Mouse (Mus musculus) v-Abl transformed pro-B cells (cell line): Measurements from ENCODE around the gene Agt.

ENCODE experiments used
- in situ Hi-C, 2 experiments: fragments of 400-800 bp; cut with MboI; formaldehyde crosslinking; loops; one replicate each; pipeline ENCODE4 v1.15.1; 2025; ENCODE audit not compliant: unreplicated experiment in 2 of 2

Gene Agt

DNA sequence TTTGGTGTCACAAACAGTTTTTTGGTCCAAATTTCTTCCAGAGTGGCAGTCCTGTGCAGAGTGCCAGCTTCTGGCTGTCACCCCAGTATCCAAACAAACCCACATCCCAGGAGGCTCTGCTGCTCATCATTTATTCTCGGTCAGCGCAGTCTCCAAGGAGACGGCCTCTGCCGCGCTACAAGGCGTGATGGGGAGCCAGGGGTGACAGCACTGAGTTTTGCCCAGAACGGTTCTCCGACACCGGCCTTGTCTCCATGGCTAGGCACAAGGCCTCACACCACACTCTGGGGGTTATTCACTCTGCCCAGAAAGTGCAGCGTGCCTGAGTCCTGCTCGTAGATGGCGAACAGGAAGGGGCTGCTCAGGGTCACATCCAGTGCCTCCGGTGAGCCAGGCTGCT lies 12.8 kb downstream of the Agt start:
- in situ Hi-C loops = loop anchor here in 1 of 2 experiments (25.0 kb wide), 1 partner anchor 769 kb away; no protein-coding TSS in a partner anchor

- in situ Hi-C loops = loop anchor here in 1 of 2 experiments (25.0 kb wide), 1 partner anchor 769 kb away; no protein-coding TSS in a partner anchor
Observed at GRCm38 (mm10) chr8:124556164-124556563, 13.3 kb downstream of the Agt start.

- in situ Hi-C loops = loop anchor here in 1 of 2 experiments (25.0 kb wide), 1 partner anchor 768 kb away; no protein-coding TSS in a partner anchor
Observed at GRCm38 (mm10) chr8:124555113-124555750, 14.3 kb downstream of the Agt start.

GRCm38 (mm10) chr8:124551011-124551661 lies 18.4 kb downstream of the Agt start:
- in situ Hi-C loops = loop anchor here in 1 of 2 experiments (25.0 kb wide), 1 partner anchor 764 kb away; no protein-coding TSS in a partner anchor

DNA sequence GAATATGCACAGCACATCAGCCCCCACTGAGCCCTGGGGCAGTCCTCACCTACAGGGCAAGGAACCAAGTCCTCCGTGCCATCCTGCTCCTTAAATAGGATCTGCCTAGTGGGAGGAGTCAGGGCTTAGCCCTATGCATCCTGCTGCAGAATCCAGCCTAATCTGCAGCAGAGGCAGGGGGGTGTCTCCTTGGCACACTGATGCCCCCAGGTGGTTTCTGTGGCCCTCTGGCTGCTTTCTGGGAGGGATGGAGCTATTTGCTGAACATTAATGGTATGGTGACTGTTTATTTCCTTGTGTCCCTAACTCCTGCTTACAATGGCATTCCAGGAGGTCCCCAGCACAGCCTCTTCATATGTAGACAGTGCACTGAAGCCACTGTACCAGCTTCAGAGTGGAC lies 21.3 kb downstream of the Agt start:
- in situ Hi-C loops = no loop called here

DNA sequence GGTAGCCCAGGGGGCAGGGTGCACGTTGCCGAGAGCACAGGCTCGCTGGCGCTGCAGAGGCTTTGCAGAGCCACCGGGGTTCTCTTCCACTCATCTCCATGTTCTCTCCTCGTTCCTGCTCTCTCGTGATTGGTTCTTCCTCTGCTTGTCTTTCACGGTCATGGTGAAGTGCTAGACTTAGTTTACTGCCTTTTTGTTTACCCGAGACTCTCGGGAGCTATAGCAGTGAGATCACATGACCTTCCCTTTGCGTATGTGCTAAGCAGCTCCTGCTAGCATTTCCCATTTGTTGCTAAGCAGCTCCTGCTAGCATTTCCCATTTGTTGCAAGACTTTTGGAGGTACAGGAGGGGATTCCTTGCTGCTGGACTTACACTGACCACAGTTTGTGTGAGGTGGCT lies 22.2 kb downstream of the Agt start:
- in situ Hi-C loops = no loop called here

GRCm38 (mm10) chr8:124546815-124547214 lies 22.7 kb downstream of the Agt start:
- in situ Hi-C loops = no loop called here

DNA sequence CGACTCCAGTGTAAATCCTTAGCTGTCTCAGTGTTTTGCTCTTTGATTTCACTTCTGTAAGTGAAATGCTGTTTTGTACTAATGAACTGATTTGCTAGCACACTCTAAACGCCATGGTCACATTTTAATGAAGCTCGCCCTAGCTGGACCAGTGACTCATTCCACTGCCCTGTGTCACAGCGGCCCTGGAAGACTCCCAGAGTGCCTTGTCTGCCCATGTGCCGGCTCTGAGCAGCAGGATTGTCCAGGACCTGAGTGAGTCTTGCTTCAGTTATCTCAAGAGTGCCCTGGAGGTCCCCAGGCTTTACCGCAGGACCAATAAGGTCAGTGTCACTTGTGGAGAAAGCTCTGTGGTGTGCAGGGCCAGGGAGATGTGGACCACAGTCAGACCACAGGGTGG lies 23.1 kb downstream of the Agt start:
- in situ Hi-C loops = no loop called here

DNA sequence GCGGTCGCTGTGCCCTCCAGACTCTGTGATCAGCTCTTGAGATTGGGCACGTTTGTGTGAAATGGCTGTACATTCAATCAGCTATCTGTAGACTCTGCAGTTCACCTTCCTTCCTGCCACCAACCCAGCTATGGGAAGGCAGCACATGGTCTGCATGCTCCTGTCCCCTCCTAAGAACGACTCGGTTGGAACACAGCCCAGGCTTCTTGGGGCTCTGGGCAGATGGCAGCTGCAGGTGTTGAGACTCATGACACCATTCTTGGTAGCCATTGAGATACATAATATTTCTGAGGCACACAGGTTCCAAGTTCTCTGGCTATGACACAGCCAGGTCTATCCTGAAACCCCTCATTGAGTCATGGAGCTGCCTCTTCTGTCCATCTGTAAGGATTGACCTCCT lies 26.2 kb downstream of the Agt start:
- in situ Hi-C loops = no loop called here

GRCm38 (mm10) chr8:124542001-124542400 lies 27.5 kb downstream of the Agt start:
- in situ Hi-C loops = no loop called here

DNA sequence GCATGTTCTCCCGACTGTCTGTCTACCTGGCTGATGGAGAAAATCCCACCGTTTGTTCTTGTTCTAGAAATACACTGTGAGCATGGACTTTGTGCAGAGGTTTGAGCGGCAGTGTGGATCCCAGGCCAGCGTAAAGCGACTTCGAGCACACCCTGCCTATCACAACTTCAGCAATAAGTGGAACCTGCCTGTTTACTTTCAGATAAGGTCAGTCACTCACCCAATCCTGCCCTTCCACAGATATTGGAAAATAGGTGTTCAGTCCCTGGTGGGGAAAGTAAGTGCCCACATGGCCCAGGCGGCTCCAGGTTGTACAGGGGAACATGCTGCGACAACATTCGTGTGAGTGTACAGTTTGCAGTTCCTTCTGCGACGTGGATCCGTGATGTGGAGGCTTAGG lies 28.6 kb downstream of the Agt start:
- in situ Hi-C loops = no loop called here

DNA sequence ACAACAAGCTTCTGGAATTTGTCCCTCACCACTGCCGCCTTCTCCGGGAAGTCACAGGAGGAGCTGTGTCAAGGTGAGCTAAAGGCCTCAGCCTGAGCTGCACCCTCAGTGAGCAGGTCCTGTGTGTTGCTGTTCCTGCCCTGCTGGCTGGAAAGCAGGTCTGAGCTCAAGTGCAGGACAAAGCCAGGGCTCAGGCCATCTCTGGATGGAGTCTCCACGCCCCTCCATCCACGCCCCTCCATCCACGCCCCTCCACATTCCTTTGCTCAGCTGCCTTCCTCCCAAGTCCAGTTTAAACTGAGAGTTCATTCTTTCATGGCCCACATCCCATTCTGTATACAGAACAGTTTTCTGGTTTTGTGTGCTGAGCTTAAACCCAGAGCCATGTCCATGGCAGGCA lies 34.1 kb downstream of the Agt start:
- in situ Hi-C loops = no loop called here

DNA sequence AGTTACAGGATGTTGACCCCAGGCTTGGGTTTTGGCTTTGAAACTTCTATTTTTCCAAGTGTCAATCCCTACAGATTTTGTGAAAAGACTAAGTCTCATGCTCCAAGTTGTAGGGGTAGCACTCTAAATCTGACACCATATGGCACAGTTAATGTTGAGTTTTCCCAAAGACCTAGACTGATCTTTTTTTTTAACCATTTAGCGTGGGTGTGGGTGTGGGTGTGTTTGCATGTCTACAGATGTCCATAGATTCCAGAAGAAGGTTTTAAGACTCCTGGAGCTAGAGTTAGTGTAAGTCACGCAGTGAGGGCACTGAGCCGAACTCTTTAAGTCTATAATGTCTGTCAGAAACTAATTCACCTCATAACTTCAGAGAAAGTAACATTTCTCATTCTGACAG lies 36.9 kb downstream of the Agt start:
- in situ Hi-C loops = no loop called here

GRCm38 (mm10) chr8:124530996-124531395 lies 38.5 kb downstream of the Agt start:
- in situ Hi-C loops = no loop called here

DNA sequence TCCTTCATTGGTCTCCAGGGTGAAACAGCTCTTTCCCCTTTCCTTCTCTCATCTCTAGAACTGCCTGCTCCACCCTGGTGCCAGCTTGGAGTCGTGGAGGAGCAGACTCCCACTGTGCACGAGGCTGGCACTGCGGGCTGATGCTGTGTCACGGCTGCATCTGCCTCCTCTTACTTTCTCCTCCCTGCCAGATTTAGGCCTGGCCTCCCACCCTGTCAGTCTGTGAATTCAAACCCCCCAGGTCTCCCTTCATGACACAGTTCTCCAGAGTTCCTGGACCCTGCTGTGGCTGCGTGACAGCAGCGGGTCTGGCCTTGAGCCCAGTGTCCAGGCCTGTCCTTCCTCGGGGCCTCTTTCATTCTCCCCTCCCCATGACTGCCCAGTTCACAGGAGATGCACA lies 39.0 kb downstream of the Agt start:
- in situ Hi-C loops = no loop called here

DNA sequence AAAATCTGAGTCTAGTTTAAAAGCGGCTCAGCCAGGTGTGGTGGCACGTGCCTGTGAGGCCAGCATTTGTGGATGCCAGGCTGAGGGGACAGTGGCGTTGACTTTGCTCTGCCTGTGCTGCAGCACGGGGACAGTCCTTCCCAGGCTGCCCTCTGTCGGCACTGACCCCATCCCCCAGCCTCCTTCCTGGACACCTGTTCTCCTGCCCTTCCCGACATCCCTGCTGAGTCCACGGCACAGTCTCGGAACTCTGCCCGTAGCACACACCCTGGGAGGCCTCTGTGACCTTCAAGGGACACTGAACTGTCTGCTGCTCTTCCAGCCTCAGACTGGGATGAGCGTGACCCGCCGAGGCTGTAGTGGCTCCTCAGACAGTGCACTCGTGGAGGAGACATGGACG lies 39.4 kb downstream of the Agt start:
- in situ Hi-C loops = no loop called here

GRCm38 (mm10) chr8:124526261-124526660 lies 43.2 kb downstream of the Agt start:
- in situ Hi-C loops = no loop called here

GRCm38 (mm10) chr8:124521946-124522345 lies 47.6 kb downstream of the Agt start:
- in situ Hi-C loops = no loop called here

DNA sequence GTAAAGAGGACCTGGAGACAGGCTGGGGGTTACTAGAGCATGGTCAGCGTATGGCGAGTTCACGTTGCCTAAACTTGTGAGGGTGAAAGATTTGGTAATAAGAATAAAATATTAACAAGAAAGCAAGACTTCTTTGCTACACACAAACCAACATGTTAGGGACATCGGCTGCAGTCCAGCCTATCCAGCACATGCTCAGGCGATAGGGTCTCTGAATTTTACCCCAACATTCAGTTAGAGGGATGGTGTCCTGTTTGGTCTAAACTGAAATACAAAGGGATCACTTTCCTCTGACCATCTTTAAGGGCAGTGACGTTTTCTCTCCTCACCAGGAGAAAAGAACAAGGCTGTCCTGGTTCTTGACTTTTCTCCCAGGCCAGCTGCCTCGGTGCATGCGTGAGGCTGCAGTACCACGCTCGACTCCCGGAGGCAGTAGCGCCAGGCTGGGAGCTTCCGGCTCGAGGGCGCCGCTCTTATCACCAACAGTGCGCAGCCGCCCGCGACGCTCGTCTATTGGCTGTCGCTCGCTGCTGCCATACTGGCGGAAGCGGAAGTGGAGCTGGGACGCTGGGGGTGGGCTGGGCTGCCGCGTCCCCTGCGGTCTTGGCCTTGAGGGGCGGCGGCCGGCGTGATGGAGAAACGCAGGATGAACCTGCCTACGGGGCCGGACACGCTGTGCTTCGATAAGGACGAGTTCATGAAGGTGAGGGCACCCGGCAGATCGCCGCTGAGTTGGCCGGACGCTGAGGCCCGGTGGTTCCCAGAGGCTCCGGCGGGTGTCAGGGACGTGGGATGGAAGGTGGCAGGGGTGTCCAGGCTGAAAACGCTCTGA lies 49.0 kb downstream of the Agt start, which contains the start of gene Cog2:
Cog2 (plus strand) TSS at position 519 of the 832 bp plus-strand sequence.
- in situ Hi-C loops = no loop called here

DNA sequence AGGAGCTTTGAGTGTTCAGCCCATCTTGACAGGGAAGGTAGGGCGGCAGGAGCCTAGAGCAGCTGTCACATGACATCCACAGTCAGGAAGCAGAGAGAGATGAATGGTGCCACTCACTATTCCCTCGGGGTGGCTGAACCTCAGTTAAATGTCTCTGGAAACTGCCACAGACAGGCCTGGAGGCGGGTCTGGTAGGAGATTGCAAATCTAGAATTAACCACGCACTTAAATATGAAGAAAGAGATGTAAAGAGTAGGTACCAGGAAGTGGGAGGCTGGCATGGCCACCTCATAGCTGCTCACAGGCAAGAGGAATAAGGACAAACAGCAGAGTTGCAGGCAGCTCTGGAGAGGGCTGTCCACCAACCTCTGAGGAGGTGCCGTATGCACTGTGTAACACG lies 52.4 kb downstream of the Agt start:
- in situ Hi-C loops = no loop called here

GRCm38 (mm10) chr8:124516525-124516924 lies 53.0 kb downstream of the Agt start:
- in situ Hi-C loops = no loop called here
